Mouse (Mus musculus): Measurements from ENCODE around the gene Cfap43.

DNA sequence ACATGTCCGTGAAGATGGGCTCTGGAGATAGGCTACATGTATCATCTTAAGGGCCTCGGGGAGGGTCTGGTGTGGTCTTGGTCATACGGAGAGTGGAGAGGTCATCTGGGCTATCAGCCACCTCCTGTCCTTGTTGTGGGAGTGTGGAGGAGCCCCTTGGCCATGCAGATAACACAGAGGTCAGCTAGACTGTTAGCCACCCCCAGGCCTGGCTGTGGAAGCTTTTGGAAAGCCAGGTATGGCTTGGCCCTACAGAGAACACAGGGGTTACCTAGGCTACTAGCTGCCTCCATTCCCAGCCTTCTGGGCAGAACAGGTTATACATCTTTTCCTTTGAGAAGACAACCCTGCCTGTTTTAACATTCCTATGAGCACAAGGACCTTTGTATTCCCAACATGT, 56.5 kb downstream of the Cfap43 start:
- no peak for TF ChIP-seq CTCF (conservative IDR thresholded peaks at IDR 0.05; ENCODE audit: insufficient read depth, insufficient read length, low read depth, low read length)
- no peak for TF ChIP-seq POLR2A (IDR thresholded peaks at IDR 0.05; ENCODE audit: low read depth, low read length)

All from kidney, adult 2 months (tissue).